Mouse (Mus musculus) myocyte (in vitro differentiated cells): ENCODE results near the gene Higd1c.

Source experiments
- POLR2A ChIP-seq: IDR thresholded peaks from one replicate; pipeline ENCODE4 v1.6.1; 2011; ENCODE audit warnings: low read depth, mild to moderate bottlenecking, control low read depth, moderate library complexity; ENCODE audit not compliant: insufficient read length
- REST ChIP-seq: IDR thresholded peaks from one replicate; pipeline ENCODE4 v1.6.1; 2011; ENCODE audit warnings: mild to moderate bottlenecking, control low read depth, moderate library complexity; ENCODE audit not compliant: insufficient read depth, insufficient read length
- TCF3 ChIP-seq: IDR thresholded peaks from one replicate; pipeline ENCODE4 v1.6.1; 2011; ENCODE audit warnings: low read depth, control low read depth; ENCODE audit not compliant: insufficient read length

- no peak for TF ChIP-seq REST
- no peak for TF ChIP-seq POLR2A
- TF ChIP-seq TCF3 = no peak
These were observed 26.7 kb downstream of the Higd1c start for GRCm38 (mm10) chr15:100391066-100391465.
